Mouse (Mus musculus) myocyte (in vitro differentiated cells): ENCODE measurements around the gene Foxn1.

Experiments used
- CEBPB ChIP-seq: IDR thresholded peaks from 2 replicates; pipeline ENCODE4 v1.6.1; 2011; ENCODE audit warnings: mild to moderate bottlenecking, moderate library complexity; ENCODE audit not compliant: poor library complexity, insufficient read depth, severe bottlenecking
- E2F4 ChIP-seq: IDR thresholded peaks from one replicate; pipeline ENCODE4 v1.6.1; 2011; ENCODE audit warnings: mild to moderate bottlenecking, control low read depth, moderate library complexity; ENCODE audit not compliant: insufficient read depth
- MAX ChIP-seq: IDR thresholded peaks from one replicate; pipeline ENCODE4 v1.6.1; 2011; ENCODE audit warnings: low read depth, mild to moderate bottlenecking, control low read depth
- MYOD1 ChIP-seq, 3 experiments: IDR thresholded peaks; one replicate each; pipeline ENCODE4 v1.6.1; 2011; ENCODE audit warnings: control low read depth in 2 of 3, low read depth in 2 of 3, mild to moderate bottlenecking in 2 of 3, moderate library complexity in 1 of 3; ENCODE audit not compliant: insufficient read length in 2 of 3, control insufficient read depth in 1 of 3
- MYOG ChIP-seq, 3 experiments: IDR thresholded peaks; one replicate each; pipeline ENCODE4 v1.6.1; 2011; ENCODE audit warnings: control low read depth in 2 of 3, low read depth in 2 of 3, mild to moderate bottlenecking in 2 of 3; ENCODE audit not compliant: insufficient read length in 2 of 3, control insufficient read depth in 1 of 3, insufficient read depth in 1 of 3
- POLR2A ChIP-seq: IDR thresholded peaks from one replicate; pipeline ENCODE4 v1.6.1; 2011; ENCODE audit warnings: low read depth, mild to moderate bottlenecking, control low read depth, moderate library complexity; ENCODE audit not compliant: insufficient read length
- POLR2AphosphoS2 ChIP-seq: IDR thresholded peaks from one replicate; pipeline ENCODE4 v1.6.1; 2011; ENCODE audit warnings: low read depth, control low read depth; ENCODE audit not compliant: insufficient read length
- REST ChIP-seq: IDR thresholded peaks from one replicate; pipeline ENCODE4 v1.6.1; 2011; ENCODE audit warnings: mild to moderate bottlenecking, control low read depth, moderate library complexity; ENCODE audit not compliant: insufficient read depth, insufficient read length
- SRF ChIP-seq: IDR thresholded peaks from one replicate; pipeline ENCODE4 v1.6.1; 2011; ENCODE audit warnings: low read depth; ENCODE audit not compliant: control insufficient read depth, insufficient read length
- TCF12 ChIP-seq: IDR thresholded peaks from one replicate; pipeline ENCODE4 v1.6.1; 2011; ENCODE audit warnings: mild to moderate bottlenecking, control low read depth; ENCODE audit not compliant: poor library complexity, insufficient read depth, severe bottlenecking
- USF1 ChIP-seq: IDR thresholded peaks from one replicate; pipeline ENCODE4 v1.6.1; 2011; ENCODE audit warnings: low read depth, mild to moderate bottlenecking, control low read depth, moderate library complexity

GRCm38 (mm10) chr11:78347908-78348307, 38.5 kb downstream of the Foxn1 start:
- TF ChIP-seq TCF12 (no peak), POLR2A (no peak), USF1 (no peak), MYOD1 (IDR thresholded peaks at IDR 0.05; ENCODE audit: control insufficient read depth in 1 of 3, insufficient read length in 2 of 3, low read depth in 2 of 3) (no peak), POLR2AphosphoS2 (no peak), E2F4 (no peak), MAX (no peak), REST (no peak), MYOG (IDR thresholded peaks at IDR 0.05; ENCODE audit: control insufficient read depth in 1 of 3, insufficient read depth in 1 of 3, insufficient read length in 2 of 3, low read depth in 2 of 3) (no peak), CEBPB (no peak), SRF (no peak)
